Mouse (Mus musculus) kidney, postnatal 25 days (tissue): ENCODE measurements at regions not wholly inside any gene's neighbourhood (a gene's known extent, or its start where the extent isn't known, plus 50 kb on each side); places are given as distances from the start of the nearest gene placed in this dataset.

Source experiments
- DNase-seq, 2 experiments: peaks; one replicate each; pipeline ENCODE4 v3.0.0; 2021; ENCODE audit warnings: mixed read lengths in 2 of 2

DNA sequence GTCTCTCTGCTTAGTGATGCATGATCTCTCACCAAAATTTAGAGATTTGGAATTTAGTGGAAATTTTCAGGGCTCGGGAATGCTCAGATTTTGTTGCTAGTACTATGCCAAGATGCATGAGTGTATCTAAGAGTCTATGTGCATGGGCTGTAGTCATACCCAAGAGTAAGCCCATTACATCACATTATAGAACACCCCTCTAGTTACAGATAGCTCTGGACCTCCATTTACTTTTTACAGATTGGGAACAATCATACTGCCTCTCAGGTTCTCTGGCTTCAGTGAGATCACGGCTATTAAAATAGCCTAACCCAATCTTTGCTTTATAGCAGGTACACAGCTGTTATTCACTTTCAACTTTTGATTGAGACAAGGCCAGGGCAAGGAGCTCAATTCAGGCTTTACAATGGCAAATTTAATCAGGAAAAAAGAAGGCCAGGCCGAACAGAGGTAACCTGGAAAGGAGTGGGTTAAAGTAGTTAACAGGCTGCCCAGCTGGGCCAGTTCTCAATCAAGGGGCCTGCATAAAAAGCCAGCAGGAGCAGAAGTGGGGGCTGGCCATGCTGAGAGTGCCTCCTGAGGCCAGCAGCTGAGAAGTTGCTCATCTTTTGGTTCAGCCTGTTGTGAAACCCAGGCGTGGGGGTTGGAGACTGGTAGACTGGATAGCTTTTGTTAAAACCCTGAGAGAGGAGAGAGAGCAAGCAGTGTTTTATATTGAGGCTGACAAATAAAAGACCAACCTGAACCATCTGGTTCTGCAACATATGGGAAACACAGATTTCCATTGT is 509.2 kb upstream of the Pou3f2 start:
- DNase-seq: no peak

DNA sequence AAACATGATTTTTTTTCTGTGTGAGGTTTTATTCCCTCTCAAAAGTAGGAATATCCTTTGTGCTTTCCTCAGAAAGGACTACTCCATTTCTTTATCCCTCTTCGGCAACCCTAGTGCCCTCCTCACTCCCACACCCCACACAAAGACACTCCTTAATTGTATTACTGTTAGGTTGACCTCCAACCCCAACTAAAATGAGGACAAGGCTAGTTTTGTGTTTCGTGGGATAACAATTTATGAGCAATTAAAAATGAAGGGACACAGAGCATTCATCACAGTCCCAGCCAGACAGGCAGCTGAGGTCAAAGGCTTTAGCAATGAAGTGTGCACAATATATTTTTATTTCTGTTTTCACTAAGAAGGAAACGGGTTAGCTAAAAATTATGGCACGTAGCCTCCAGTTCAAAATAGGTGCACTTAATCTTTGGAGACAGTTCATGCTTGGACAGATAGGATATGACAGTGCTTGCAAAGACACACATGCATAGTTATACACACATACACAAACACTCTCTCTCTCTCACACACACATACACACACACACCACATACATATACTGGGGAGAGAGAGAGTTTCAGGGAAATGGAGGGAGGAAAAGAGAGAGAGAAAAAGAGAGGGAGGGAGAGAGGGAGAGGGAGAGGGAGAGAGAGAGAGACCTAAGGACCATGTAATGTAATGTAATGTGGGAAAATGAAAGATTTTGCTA is 498.8 kb upstream of the Pou3f2 start:
- DNase-seq: no peak

DNA sequence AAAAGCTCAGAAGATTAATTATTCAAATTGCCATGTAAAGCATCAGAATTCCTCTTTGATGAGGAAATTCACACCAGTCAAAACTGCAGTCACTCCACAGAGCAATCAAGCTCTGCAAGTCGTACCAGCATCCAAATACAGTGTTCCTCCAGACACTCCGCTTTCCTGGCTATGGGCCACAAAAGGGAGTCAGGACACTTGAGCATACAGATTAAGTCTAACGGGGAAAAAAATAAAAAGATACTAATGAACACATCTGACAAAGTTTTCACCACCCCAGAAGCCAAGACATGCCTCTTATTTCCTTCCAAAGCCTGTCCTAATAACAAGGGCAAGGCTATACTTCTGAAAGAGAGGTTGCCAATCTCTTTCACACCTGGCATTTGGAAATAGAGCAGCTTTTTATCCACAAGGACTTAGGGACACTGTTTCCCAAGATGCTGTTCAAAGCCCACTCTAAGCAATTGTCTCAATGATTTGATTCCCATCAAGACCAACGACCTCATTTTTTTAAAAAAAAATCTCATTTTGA is 485.5 kb upstream of the Pou3f2 start:
- DNase-seq: no peak

DNA sequence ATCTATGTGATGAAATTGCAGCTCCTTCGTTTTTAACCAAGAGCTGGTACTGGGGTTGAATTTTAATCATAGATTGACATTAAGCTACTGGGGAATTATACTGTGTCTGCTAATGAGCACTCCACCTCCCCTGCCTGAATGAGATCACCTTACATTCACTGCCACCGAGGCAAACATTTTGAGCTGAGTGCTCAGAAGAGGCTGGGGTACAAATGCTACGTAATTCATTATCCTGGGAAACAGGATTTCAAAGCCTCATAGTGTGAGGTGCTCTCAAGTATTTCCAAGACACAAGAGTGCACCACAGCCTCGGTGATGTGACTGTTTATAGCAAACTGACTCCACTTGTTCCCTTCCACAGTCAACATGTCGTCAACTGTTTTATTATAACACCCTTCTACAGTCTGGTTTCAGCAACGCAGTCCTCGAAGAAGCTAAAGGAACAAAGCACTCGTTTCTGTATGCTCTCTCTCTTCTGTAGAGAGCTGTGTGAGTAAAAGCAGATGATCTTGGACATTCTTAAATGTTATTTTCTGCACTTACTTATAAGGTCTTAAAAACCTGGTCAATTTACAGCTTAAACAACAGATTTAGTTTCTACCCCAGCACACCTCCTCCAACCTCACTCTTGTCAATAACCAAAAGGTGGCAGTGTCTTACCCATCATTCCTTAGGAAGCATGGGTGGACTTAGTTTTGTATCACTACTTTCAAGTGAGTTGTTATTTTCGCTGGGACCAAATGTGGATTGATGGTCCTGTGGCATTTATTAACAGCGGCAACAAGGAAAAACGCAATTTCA is 484.8 kb upstream of the Pou3f2 start:
- DNase-seq: no peak

DNA sequence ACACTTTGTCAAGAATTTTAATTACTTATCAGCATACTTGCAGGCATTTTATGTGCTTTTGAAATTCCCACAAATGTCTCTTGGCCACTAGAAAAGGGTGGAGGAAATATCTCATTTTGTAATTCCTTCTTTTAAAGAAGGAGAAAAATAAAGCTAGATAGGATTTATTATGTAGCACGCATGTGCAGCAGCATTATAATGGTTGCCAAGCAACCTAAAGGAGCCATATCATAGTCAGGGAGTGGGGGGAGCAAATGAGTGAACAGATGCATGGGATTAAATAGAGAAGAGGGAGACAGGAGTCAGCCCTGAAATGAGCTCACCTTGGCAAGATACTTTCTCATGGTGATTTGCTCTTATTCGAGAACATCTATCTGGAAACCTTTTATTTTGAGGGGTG is 483.0 kb upstream of the Pou3f2 start:
- no peak for DNase-seq

DNA sequence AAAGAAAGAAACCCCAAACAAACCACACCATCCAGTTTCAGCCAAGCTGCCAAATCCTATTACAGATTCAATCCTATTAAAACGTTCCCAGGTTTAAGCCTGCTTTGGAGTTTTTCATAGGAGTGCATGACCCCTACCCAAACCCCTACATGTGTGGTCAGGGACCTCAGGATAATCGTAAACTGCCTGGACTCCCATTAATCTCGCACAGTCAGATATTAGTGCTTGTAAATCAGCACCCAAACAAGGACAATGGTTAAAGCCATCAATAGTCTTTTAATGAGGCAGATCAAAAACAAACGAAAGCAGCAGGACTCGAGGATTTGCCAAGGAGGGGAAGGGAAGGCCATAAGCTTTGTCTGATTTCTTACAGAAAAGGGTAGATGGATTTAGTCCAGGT is 482.3 kb upstream of the Pou3f2 start:
- no peak for DNase-seq

DNA sequence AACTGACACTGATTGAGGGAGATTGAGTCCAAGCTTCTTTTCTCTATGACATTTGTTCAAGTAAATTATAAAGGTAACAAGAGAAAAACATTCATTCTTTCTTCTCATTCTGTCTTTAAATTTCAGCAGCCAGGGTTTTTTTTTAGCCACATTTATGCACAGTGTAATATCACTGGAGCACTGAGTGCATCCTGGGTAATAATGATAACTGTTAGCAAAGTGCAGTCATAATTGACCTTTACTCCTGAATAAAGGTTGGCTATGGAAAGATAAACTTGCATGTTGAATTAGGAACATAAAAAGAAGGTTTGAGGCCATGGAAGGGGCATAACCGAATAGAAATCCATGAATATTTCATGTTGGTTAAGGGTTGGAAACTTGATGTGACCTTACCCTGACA is 461.3 kb upstream of the Pou3f2 start:
- DNase-seq: no peak

DNA sequence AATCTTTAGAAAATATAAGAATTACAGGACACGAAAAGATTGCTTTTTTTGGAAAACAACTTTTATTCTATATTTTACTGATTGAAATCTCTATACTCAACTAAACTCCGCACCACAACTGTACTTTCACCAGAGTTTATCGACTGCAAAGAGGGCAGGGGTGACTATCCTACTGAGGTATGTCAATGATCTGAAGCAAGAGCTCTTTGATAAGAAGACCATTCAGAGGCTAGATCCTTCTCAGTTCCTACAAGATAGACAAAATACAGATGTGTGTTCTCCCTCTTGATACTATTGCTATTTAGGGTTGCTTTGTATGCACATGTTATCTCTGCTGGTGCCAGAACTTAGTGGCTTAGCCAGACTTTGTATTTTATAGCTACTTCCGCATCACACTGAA is 460.7 kb upstream of the Pou3f2 start:
- DNase-seq: no peak

DNA sequence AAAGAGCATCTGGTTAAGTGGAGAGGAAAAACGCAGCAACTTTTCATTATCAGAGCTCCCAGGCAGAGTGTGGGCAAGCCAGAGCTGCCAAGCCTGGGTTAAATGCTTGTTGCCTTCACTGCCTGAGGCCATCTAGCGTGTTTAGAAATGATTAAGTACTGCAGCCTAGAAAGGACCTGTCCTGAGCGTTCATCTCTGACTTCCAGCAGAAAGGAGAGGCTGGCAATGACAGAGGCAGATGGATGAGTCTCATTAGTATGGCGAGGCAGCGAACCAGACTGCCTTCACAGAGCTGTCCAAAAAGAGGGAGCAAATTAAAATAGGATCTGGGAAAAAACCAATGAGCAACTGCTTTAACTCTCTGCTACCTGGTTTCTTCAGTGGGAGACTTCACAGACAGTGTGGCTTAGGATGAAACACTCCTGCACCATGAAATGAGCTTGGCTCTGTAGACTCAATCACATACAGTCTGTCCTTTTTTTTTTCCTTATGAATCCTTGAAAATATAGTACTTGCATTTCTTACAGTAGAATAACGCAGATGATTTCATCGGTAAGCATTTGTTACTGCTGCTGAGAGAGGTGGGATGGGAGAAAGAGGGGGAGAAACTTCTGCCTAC is 458.7 kb upstream of the Pou3f2 start:
- DNase-seq: no peak

DNA sequence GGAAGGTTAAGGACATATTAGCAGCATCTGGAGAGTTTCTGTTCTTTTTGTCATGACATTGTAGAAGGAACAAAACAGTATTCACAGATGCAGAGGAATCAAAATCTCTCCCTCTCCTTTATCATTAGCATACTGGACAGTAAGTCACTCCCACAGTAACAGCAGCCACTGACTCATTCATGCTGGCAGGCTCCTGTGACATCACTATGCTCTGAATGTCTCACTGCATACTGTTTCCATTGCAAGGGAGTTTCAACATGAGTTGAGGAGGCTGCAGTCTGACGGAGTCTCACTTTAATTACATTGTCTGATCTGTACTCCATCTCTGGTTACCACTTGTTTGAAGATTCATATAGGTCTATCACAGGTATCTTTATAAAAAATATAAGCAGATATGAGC is 450.1 kb upstream of the Pou3f2 start:
- no peak for DNase-seq

DNA sequence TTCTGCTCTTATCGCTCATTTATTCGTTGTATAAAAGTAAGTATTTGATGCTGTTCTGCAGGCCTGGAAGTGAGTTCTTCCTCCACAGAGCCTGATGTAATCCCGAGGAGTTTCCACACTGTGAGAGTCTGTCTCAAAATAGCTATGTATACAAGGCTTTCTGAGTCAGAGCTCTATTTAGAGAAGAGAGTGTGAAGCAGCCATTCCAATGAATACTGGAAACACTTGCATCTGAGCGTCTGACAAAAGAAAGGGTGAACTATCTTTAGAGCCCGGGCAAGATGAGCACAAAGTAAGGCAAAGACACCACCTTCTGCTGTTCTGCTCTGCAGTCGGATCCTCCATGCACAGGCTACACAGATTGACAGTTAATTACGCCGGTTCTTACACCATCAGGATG is 436.0 kb upstream of the Pou3f2 start:
- DNase-seq: no peak

DNA sequence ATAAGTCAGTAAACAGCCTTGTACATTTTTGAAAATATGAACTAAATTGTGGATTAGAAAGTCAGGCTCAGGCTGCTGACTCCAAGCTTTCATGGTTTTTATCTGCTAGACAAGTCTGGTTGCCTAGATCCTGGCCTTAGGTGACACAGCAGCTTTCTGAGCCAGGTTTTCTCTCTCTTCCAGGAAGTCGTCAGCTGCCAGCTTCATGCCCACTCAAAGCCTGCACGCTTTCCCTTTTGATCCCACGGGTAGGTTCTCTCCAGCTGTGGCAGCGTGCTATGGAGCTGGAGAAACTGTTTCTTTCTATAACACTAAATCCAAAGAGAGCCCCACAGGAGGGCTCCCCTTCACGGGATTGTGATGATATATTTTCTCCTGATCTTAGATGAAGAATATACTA is 426.7 kb upstream of the Pou3f2 start:
- DNase-seq: peak in 1 of 2 experiments; percentile 23

DNA sequence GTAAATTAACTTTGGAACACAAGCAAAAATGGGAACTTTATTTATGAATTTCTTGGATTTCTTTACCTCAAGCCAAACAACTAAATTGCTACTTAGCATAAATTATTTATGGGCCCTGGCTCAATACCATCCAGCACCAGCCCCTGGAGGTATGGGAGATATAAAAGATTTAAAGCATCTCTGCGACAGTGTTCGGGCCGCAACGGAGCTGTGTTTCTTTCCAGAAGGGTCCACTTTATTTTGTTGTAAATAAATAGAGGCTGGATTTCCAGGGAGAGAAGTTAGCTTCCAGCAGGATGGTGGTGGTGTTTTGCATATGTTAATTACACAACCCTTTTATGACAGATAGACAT is 404.5 kb upstream of the Pou3f2 start:
- DNase-seq: no peak

DNA sequence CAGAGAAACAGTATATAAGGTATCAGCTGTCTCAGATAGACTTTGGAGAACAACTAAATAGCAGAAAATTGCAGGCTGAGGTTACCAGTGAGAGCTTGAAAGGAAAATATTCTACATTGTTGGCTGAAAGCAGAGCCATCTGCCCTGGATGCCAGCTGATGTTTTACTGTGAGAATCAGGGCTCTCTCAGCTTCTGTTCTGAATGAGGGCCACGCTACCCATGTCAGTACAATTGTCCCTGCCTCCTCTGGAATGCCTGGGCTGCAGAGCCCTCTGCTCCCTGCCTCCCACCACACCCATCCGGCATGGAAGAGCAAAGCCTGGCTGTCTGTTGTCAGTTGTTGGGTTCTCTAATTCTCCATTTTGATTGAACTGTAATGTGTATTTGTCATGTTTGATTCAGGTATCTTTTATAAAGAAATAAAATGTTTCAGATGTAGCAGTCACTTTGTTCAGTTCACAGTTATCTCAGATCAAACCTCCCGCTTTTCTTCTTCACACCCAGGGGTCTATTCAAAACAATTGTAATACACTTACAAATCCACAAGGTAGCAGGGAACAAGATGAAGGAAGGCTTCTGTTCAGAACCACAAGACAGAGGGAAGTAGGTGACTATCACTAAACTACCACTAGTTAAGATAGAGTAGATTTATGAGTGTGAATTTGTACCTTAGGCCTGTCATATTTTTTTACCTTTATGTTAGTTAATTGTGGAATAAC is 404.0 kb upstream of the Pou3f2 start:
- no peak for DNase-seq

DNA sequence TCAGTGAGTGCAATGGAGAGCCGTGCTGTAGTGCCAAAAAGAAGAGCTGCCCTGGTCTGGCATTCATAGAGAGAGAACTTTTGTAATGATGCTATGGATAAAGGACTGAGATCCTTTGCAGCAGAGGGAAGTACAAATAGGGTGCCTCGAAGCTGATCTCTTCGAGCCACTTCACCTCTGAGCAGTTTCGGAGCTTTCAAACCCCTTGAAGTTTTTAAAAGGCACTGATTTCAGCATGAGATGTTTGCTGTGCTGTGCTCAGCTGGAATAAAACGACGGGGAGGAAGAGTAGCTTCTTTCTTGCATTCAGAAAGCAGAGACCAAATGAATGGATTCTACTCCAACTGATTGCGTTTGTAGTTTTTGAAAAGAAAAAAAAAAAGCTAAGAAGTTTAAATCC is 392.5 kb upstream of the Pou3f2 start:
- no peak for DNase-seq

DNA sequence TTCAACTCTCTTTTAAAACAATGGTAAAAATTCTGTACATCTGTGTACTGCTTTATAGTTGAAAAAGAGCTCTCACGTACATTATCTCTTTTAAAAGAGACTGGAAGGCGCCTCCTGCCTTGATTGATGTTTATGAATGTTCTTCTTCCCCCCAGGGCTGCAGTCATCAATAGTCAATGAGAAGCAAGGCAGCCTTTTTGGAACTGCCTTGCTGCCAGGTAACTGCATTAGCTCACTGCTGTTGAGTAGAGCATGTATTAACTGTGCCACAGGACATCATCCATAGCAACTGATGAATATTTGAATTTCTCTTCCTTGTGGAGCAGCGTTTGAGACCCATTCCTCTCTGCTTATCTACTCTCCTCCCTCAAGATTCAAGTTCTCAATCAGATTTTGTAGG is 387.2 kb upstream of the Pou3f2 start:
- DNase-seq: no peak

DNA sequence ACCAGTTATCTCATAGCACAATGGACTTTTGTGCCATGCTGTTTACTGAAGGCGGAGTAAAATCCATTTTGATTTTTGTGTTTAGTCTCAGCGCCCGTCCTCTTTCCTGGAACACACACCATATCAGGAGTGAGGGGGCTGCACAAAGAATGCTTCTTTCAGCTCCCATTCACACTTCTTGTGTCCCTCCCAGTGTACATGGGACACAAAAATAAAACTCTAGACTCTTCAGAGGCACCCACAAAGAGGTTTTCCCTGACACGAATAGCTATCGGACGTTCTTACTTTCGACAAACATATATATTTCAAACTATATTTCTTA is 347.9 kb upstream of the Pou3f2 start:
- DNase-seq: no peak

DNA sequence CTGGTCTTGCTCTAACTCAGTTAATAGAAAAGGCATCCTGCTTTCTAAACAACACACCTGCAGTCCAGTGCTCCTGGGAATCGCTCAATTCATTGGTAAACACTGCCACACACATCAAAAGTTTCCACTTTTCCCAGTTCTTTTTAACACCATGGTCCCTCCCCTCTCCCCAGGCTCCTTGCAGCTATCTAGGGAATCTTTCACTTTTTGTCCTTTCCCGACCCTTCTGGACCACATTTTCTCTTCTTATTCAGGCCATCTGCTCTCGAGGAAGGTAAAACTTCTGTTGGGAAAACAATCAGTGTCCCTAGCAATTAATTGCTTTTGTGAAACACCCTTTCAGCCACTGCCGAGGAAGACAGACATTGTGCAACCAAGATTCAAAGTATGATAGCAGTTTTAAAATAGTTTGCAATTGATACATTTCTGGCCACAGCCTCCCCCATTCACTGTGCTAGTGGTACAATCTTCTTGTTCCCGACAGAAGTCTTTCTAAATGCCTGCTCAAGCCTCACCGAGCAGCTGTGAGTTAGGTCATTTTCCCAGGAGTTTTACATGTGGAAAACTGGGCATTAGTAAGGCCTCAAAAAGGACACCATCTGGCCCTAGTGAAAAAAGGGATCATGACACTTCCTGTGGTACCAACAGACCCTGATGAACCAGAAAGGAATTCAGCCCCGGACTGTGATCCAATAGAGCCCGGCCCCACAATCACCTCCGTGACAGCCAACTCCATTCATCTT is 347.4 kb upstream of the Pou3f2 start:
- no peak for DNase-seq

DNA sequence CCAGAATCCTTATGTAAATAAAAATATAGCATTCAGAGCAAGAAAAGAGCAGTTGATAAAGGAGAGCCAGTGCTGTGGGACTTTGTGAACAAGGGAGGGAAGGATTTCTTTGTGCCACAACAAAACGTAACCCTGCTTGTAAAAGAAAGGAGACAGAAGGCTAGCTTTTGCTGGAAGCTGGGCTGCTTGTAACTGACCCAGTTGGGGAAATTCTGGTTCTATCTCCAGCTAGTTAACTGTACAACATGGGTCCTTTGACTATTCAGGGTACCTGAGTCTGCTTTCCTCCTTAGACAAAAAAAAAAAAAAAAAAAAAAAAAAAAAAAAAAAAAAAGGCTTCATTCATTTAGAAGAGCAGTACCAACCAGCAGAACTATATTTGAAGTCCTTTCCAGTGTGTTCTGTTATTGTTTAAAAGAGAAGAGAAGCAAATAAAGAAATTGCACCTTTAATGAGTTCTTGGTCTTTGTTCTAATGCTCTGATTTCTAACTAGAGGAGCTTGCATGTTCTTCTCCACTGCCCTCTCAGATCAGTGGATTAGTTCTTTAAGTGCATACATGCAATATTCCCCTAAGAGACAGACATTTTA is 345.8 kb upstream of the Pou3f2 start:
- DNase-seq: no peak

DNA sequence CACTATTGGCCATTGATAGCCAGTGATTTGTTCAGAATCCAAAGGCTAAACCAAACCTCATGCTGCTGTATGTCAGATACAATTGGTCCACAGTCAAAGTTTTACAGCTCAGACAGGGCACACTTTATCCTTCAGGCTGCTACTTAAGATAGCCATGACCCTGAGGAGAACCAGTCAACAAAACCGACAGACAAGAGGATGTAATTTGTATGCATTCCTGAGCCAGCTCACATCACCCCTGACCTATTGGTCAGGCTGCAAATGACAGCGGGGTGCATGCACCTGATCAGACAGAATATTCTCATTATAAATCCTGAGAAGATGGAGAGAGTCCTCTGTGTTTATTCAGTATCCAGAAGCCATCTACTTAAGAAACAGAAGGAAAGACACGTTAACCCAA is 315.5 kb upstream of the Pou3f2 start:
- DNase-seq: no peak

DNA sequence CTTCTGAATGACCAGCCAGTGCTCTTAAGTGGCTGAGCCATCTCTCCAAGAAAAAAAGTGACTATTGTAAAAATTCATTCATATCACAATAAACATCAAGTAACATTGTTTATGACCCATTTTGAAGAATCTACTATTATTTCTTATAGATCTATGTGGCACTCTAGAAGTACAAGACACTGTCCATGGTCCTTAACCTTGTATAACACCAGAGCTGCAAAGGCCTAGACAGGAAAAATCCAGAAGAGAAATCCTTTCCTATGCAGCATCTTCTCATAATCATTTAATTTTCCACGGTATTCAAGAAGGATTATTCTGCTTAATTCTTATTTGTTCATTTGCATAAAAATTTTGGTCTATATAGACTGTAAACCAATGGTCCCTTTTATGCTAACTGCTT is 304.7 kb upstream of the Pou3f2 start:
- no peak for DNase-seq

DNA sequence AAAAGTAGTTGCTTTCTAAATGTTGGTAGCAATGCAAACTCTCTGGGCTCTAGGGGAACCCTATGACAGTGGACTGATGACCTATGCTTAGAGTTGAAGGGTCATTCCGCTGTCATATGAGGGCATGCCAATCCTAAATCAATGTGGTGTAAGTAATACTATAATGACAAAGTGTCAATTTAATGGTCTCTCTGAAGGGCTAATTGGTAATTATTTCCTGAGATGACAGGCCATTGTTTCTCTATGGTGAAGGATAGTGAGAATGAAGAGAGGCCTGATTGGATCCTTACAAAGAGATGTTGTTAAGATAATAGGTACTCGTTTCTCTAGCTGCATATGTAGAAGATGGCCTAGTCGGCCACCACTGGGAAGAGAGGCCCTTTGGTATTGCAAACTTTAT is 299.7 kb upstream of the Pou3f2 start:
- no peak for DNase-seq
